Mouse (Mus musculus) forebrain, embryonic 12.5 days (tissue): ENCODE data around the gene Mipep. TPM values are rescaled to one million over a fixed set of nuclear protein-coding genes. Genes with fewer than 3 reads are reported as not detected.

Source experiments
- ATAC-seq: fragments of 200-750 bp; cut with Nextera tagmentation; 2 replicates; pipeline ENCODE4 v1.8.0; 2017; ENCODE audit warnings: moderate TSS enrichment; ENCODE audit not compliant: low FRiP score
- H3K27ac ChIP-seq: fragments of 300-500 bp; sonication (generic); 2 replicates; pipeline ENCODE4 v1.5.1; 2016; ENCODE audit warnings: mild to moderate bottlenecking
- H3K27me3 ChIP-seq: fragments of 300-500 bp; sonication (generic); 2 replicates; pipeline ENCODE4 v1.6.1; 2016; ENCODE audit warnings: mild to moderate bottlenecking
- H3K36me3 ChIP-seq: fragments of 300-500 bp; sonication (generic); replicated peaks from 2 replicates; pipeline ENCODE4 v1.6.1; 2016; ENCODE audit warnings: mild to moderate bottlenecking
- H3K4me1 ChIP-seq: fragments of 300-500 bp; sonication (generic); 2 replicates; pipeline ENCODE4 v1.6.1; 2016
- H3K4me2 ChIP-seq: fragments of 300-500 bp; sonication (generic); 2 replicates; pipeline ENCODE4 v1.6.1; 2016; ENCODE audit warnings: mild to moderate bottlenecking, moderate library complexity
- H3K4me3 ChIP-seq: fragments of 300-500 bp; sonication (generic); replicated peaks from 2 replicates; pipeline ENCODE4 v1.5.1; 2016; ENCODE audit warnings: mild to moderate bottlenecking
- H3K9ac ChIP-seq: fragments of 300-500 bp; sonication (generic); 2 replicates; pipeline ENCODE4 v1.6.1; 2016; ENCODE audit warnings: mild to moderate bottlenecking
- H3K9me3 ChIP-seq: fragments of 300-500 bp; sonication (generic); 2 replicates; pipeline ENCODE4 v1.6.1; 2016
- WGBS: fragments of 180-500 bp; shearing (Covaris S2); methylation state at CpG from one replicate; pipeline ENCODE4 v1.1.7; 2016; 5-methylcytosine and 5-hydroxymethylcytosine counted together
- polyA plus RNA-seq: library from polyadenylated mRNA; unstranded; fragments of >200 nt; fragmentation: Nextera tagmentation; extraction: Ambion mirVana; gene quantifications from 2 replicates; pipeline ENCODE4 v1.2.1, GENCODE M21; 2016

Mipep gene
- polyA plus RNA-seq, 1 experiment from 2014 or later, result 23.3 TPM

GRCm38 (mm10) chr14:60898086-60898667, 113.8 kb downstream of the Mipep start:
- H3K36me3 ChIP-seq, result no peaks in the 10 kb centered on the region
- no peaks in the 10 kb centered on the region for H3K27me3 ChIP-seq
- WGBS, result 58% methylated on average over 5 of the region's 5 CpGs
- H3K4me1 ChIP-seq, result peaks cover 10% of the 10 kb centered on the region
- H3K4me2 ChIP-seq, result no peak overlapping the region
- no peak for ATAC-seq
- H3K9ac ChIP-seq, result no peak overlapping the region
- no peak overlapping the region for H3K27ac ChIP-seq
- no peak overlapping the region for H3K4me3 ChIP-seq
- H3K9me3 ChIP-seq, result no peaks in the 10 kb centered on the region

GRCm38 (mm10) chr14:60904501-60904900, 120.1 kb downstream of the Mipep start:
- H3K27ac ChIP-seq, result no peak overlapping the region
- H3K4me2 ChIP-seq, result no peak overlapping the region
- peaks cover 6% of the 10 kb centered on the region for H3K4me1 ChIP-seq
- H3K36me3 ChIP-seq, result peaks cover 7% of the 10 kb centered on the region; the same call in 1 of the 2 replicates
- no peak overlapping the region for H3K9ac ChIP-seq
- no peak for ATAC-seq
- WGBS, result 83% methylated on average over 4 of the region's 4 CpGs
- no peak overlapping the region for H3K4me3 ChIP-seq
- H3K9me3 ChIP-seq, result no peaks in the 10 kb centered on the region
- no peaks in the 10 kb centered on the region for H3K27me3 ChIP-seq

GRCm38 (mm10) chr14:60906421-60907374, 122.3 kb downstream of the Mipep start:
- 86% methylated on average over 10 of the region's 10 CpGs for WGBS

GRCm38 (mm10) chr14:60909351-60909750, 125.0 kb downstream of the Mipep start:
- peaks cover 5% of the 10 kb centered on the region; the same call in 1 of the 2 replicates for H3K36me3 ChIP-seq
- no peak for ATAC-seq
- 95% methylated on average over 4 of the region's 4 CpGs for WGBS
- no peak overlapping the region for H3K9ac ChIP-seq
- H3K4me3 ChIP-seq, result no peak overlapping the region
- no peak overlapping the region for H3K4me2 ChIP-seq
- H3K27me3 ChIP-seq, result no peaks in the 10 kb centered on the region
- H3K9me3 ChIP-seq, result no peaks in the 10 kb centered on the region
- H3K27ac ChIP-seq, result no peak overlapping the region
- H3K4me1 ChIP-seq, result peaks cover 8% of the 10 kb centered on the region

More at GRCm38 (mm10) chr14:60906421-60907374, 122.3 kb downstream of the Mipep start:
- no peak overlapping the region for H3K4me2 ChIP-seq
- H3K9ac ChIP-seq, result no peak overlapping the region
- H3K27me3 ChIP-seq, result no peaks in the 10 kb centered on the region
- no peak overlapping the region for H3K4me3 ChIP-seq
- no peak overlapping the region for H3K27ac ChIP-seq
- H3K9me3 ChIP-seq, result no peaks in the 10 kb centered on the region
- H3K36me3 ChIP-seq, result peaks cover 7% of the 10 kb centered on the region; the same call in 1 of the 2 replicates
- ATAC-seq, result no peak
- H3K4me1 ChIP-seq, result no peaks in the 10 kb centered on the region

GRCm38 (mm10) chr14:60910506-60911444, 126.4 kb downstream of the Mipep start:
- Histone ChIP-seq H3K4me3 (no peak overlapping the region), H3K4me1 (peaks cover 8% of the 10 kb centered on the region), H3K27me3 (no peaks in the 10 kb centered on the region), H3K9ac (no peak overlapping the region), H3K4me2 (no peak overlapping the region), H3K9me3 (no peaks in the 10 kb centered on the region), H3K27ac (no peak overlapping the region), H3K36me3 (no peaks in the 10 kb centered on the region)
- ATAC-seq, result no peak
- WGBS, result 93% methylated on average over 12 of the region's 12 CpGs

- H3K4me3 ChIP-seq, result no peak overlapping the region
- H3K4me2 ChIP-seq, result no peak overlapping the region
- 5% methylated on average over 8 of the region's 8 CpGs for WGBS
- no peak overlapping the region for H3K9ac ChIP-seq
- H3K4me1 ChIP-seq, result peaks cover 14% of the 10 kb centered on the region
- H3K27ac ChIP-seq, result no peak overlapping the region
- no peaks in the 10 kb centered on the region for H3K36me3 ChIP-seq
- no peaks in the 10 kb centered on the region for H3K9me3 ChIP-seq
- no peaks in the 10 kb centered on the region for H3K27me3 ChIP-seq
- ATAC-seq, result no peak
Measured at GRCm38 (mm10) chr14:60912981-60913468, 128.7 kb downstream of the Mipep start.

GRCm38 (mm10) chr14:60916661-60917060, 132.3 kb downstream of the Mipep start:
- H3K9me3 ChIP-seq, result no peaks in the 10 kb centered on the region
- no peaks in the 10 kb centered on the region for H3K27me3 ChIP-seq
- no peak overlapping the region for H3K9ac ChIP-seq
- no peak overlapping the region for H3K4me3 ChIP-seq
- H3K36me3 ChIP-seq, result no peaks in the 10 kb centered on the region
- no peak for ATAC-seq
- H3K4me1 ChIP-seq, result peaks cover 14% of the 10 kb centered on the region
- no peak overlapping the region for H3K27ac ChIP-seq
- H3K4me2 ChIP-seq, result no peak overlapping the region
- WGBS, result 58% methylated on average over 4 of the region's 4 CpGs

GRCm38 (mm10) chr14:60926011-60926410, 141.6 kb downstream of the Mipep start:
- no peak for ATAC-seq
- H3K27ac ChIP-seq, result no peak overlapping the region
- H3K36me3 ChIP-seq, result no peaks in the 10 kb centered on the region
- H3K27me3 ChIP-seq, result no peaks in the 10 kb centered on the region
- peaks cover 14% of the 10 kb centered on the region for H3K4me1 ChIP-seq
- no peaks in the 10 kb centered on the region for H3K9me3 ChIP-seq
- 8% methylated on average over 1 of the region's 1 CpGs for WGBS
- no peak overlapping the region for H3K4me2 ChIP-seq
- no peak overlapping the region for H3K4me3 ChIP-seq
- H3K9ac ChIP-seq, result no peak overlapping the region

- ATAC-seq, result no peak
- Histone ChIP-seq H3K9ac (no peak overlapping the region), H3K4me1 (no peaks in the 10 kb centered on the region), H3K9me3 (no peaks in the 10 kb centered on the region), H3K4me3 (no peak overlapping the region), H3K4me2 (no peak overlapping the region), H3K27ac (no peak overlapping the region), H3K36me3 (no peaks in the 10 kb centered on the region), H3K27me3 (no peaks in the 10 kb centered on the region)
- WGBS, result 84% methylated on average over 5 of the region's 5 CpGs
Measured at GRCm38 (mm10) chr14:60935705-60936104, 151.3 kb downstream of the Mipep start.

GRCm38 (mm10) chr14:60937481-60938039, 153.2 kb downstream of the Mipep start:
- no peaks in the 10 kb centered on the region for H3K4me1 ChIP-seq
- H3K36me3 ChIP-seq, result no peaks in the 10 kb centered on the region
- H3K27me3 ChIP-seq, result no peaks in the 10 kb centered on the region
- H3K27ac ChIP-seq, result no peak overlapping the region
- no peak overlapping the region for H3K4me3 ChIP-seq
- no peak overlapping the region for H3K4me2 ChIP-seq
- H3K9me3 ChIP-seq, result no peaks in the 10 kb centered on the region
- H3K9ac ChIP-seq, result no peak overlapping the region
- 94% methylated on average over 4 of the region's 4 CpGs for WGBS
- no peak for ATAC-seq
